Mouse (Mus musculus): ENCODE measurements around the gene Bmp5. TPM values are rescaled to one million over a fixed set of nuclear protein-coding genes. Genes with fewer than 3 reads are reported as not detected.

Gene Bmp5
- polyA plus RNA-seq, 1 experiment from 2014 or later = 4.7 TPM

GRCm38 (mm10) chr9:75858161-75858560 lies 83.0 kb downstream of the Bmp5 start:
- no peak overlapping the region for H3K27ac ChIP-seq
- no peaks in the 10 kb centered on the region for H3K9me3 ChIP-seq
- no peaks in the 10 kb centered on the region for H3K27me3 ChIP-seq (ENCODE audit: poor library complexity, severe bottlenecking)
- no peak for DNase-seq (ENCODE audit: extremely low spot score, low spot score)
- H3K4me3 ChIP-seq = no peak overlapping the region
- no peaks in the 10 kb centered on the region for H3K36me3 ChIP-seq (replicated peaks)
- WGBS = 88% methylated on average over 3 of the region's 3 CpGs
- no peaks in the 10 kb centered on the region for H3K4me1 ChIP-seq

GRCm38 (mm10) chr9:75858939-75859338 lies 83.8 kb downstream of the Bmp5 start:
- WGBS = 84% methylated on average over 2 of the region's 2 CpGs
- no peaks in the 10 kb centered on the region for H3K27me3 ChIP-seq (ENCODE audit: poor library complexity, severe bottlenecking)
- H3K27ac ChIP-seq = no peak overlapping the region
- H3K4me3 ChIP-seq = no peak overlapping the region
- no peak for DNase-seq (ENCODE audit: extremely low spot score, low spot score)
- H3K4me1 ChIP-seq = no peaks in the 10 kb centered on the region
- H3K9me3 ChIP-seq = no peaks in the 10 kb centered on the region
- no peaks in the 10 kb centered on the region for H3K36me3 ChIP-seq (replicated peaks)

GRCm38 (mm10) chr9:75870332-75871177 lies 95.4 kb downstream of the Bmp5 start:
- Histone ChIP-seq H3K36me3 (replicated peaks) (no peaks in the 10 kb centered on the region), H3K27ac (no peak overlapping the region), H3K27me3 (ENCODE audit: poor library complexity, severe bottlenecking) (no peaks in the 10 kb centered on the region), H3K9me3 (no peaks in the 10 kb centered on the region), H3K4me1 (no peaks in the 10 kb centered on the region), H3K4me3 (no peak overlapping the region)
- DNase-seq (ENCODE audit: extremely low spot score, low spot score) = no peak
- WGBS = 79% methylated on average over 7 of the region's 7 CpGs

GRCm38 (mm10) chr9:75876333-75876732 lies 101.2 kb downstream of the Bmp5 start:
- DNase-seq (ENCODE audit: extremely low spot score, low spot score) = no peak
- H3K36me3 ChIP-seq (replicated peaks) = no peaks in the 10 kb centered on the region
- H3K27me3 ChIP-seq (ENCODE audit: poor library complexity, severe bottlenecking) = no peaks in the 10 kb centered on the region
- no peak overlapping the region for H3K4me3 ChIP-seq
- H3K27ac ChIP-seq = no peak overlapping the region
- H3K9me3 ChIP-seq = no peaks in the 10 kb centered on the region
- no peaks in the 10 kb centered on the region for H3K4me1 ChIP-seq
- WGBS = 86% methylated on average over 2 of the region's 2 CpGs

- Histone ChIP-seq H3K27me3 (ENCODE audit: poor library complexity, severe bottlenecking) (no peaks in the 10 kb centered on the region), H3K27ac (no peak overlapping the region), H3K9me3 (peaks cover 2% of the 10 kb centered on the region), H3K4me1 (no peaks in the 10 kb centered on the region), H3K4me3 (no peak overlapping the region), H3K36me3 (replicated peaks) (peaks cover 2% of the 10 kb centered on the region; the same call in 1 of the 2 replicates)
- WGBS = over 99% methylated on average over 4 of the region's 4 CpGs
- DNase-seq (ENCODE audit: extremely low spot score, low spot score) = no peak
Measured at GRCm38 (mm10) chr9:75883481-75884190, 108.5 kb downstream of the Bmp5 start.

- no peaks in the 10 kb centered on the region for H3K4me1 ChIP-seq
- H3K9me3 ChIP-seq = peaks cover 8% of the 10 kb centered on the region
- 95% methylated on average over 7 of the region's 7 CpGs for WGBS
- H3K36me3 ChIP-seq (replicated peaks) = peaks cover 7% of the 10 kb centered on the region; the same call in 1 of the 2 replicates
- H3K27me3 ChIP-seq (ENCODE audit: poor library complexity, severe bottlenecking) = no peaks in the 10 kb centered on the region
- H3K4me3 ChIP-seq = no peak overlapping the region
- H3K27ac ChIP-seq = no peak overlapping the region
- no peak for DNase-seq (ENCODE audit: extremely low spot score, low spot score)
Measured at GRCm38 (mm10) chr9:75886801-75887544, 111.8 kb downstream of the Bmp5 start.

- Histone ChIP-seq H3K4me3 (no peak overlapping the region), H3K27me3 (ENCODE audit: poor library complexity, severe bottlenecking) (no peaks in the 10 kb centered on the region), H3K4me1 (peaks cover 8% of the 10 kb centered on the region), H3K36me3 (replicated peaks) (no peaks in the 10 kb centered on the region), H3K9me3 (no peaks in the 10 kb centered on the region), H3K27ac (no peak overlapping the region)
- WGBS = 90% methylated on average over 8 of the region's 8 CpGs
- DNase-seq (ENCODE audit: extremely low spot score, low spot score) = no peak
Measured at GRCm38 (mm10) chr9:75896918-75897317, 121.8 kb downstream of the Bmp5 start.

- no peak for DNase-seq (ENCODE audit: extremely low spot score, low spot score)
- Histone ChIP-seq H3K27ac (no peak overlapping the region), H3K36me3 (replicated peaks) (no peaks in the 10 kb centered on the region), H3K4me3 (no peak overlapping the region), H3K9me3 (no peaks in the 10 kb centered on the region), H3K27me3 (ENCODE audit: poor library complexity, severe bottlenecking) (no peaks in the 10 kb centered on the region), H3K4me1 (peaks cover 8% of the 10 kb centered on the region)
- 90% methylated on average over 4 of the region's 4 CpGs for WGBS
Measured at GRCm38 (mm10) chr9:75898022-75898421, 122.9 kb downstream of the Bmp5 start.

GRCm38 (mm10) chr9:75901219-75901618 lies 126.1 kb downstream of the Bmp5 start:
- Histone ChIP-seq H3K36me3 (replicated peaks) (no peaks in the 10 kb centered on the region), H3K9me3 (no peaks in the 10 kb centered on the region)
- 91% methylated on average over 9 of the region's 9 CpGs for WGBS

GRCm38 (mm10) chr9:75905497-75905896 lies 130.3 kb downstream of the Bmp5 start:
- no peak overlapping the region for H3K27ac ChIP-seq
- no peaks in the 10 kb centered on the region for H3K27me3 ChIP-seq (ENCODE audit: poor library complexity, severe bottlenecking)
- H3K4me3 ChIP-seq = no peak overlapping the region
- WGBS = 51% methylated on average over 2 of the region's 2 CpGs
- H3K4me1 ChIP-seq = no peaks in the 10 kb centered on the region; the same call in 1 of the 2 replicates
- H3K36me3 ChIP-seq (replicated peaks) = no peaks in the 10 kb centered on the region
- H3K9me3 ChIP-seq = no peaks in the 10 kb centered on the region
- DNase-seq (ENCODE audit: extremely low spot score, low spot score) = no peak

More at GRCm38 (mm10) chr9:75901219-75901618, 126.1 kb downstream of the Bmp5 start:
- DNase-seq (ENCODE audit: extremely low spot score, low spot score) = no peak
- Histone ChIP-seq H3K27me3 (ENCODE audit: poor library complexity, severe bottlenecking) (no peaks in the 10 kb centered on the region), H3K4me3 (no peak overlapping the region), H3K27ac (no peak overlapping the region), H3K4me1 (peaks cover 8% of the 10 kb centered on the region)

- no peak overlapping the region for H3K27ac ChIP-seq
Measured at GRCm38 (mm10) chr9:75910112-75910799, 135.1 kb downstream of the Bmp5 start.

GRCm38 (mm10) chr9:75911542-75911941 lies 136.4 kb downstream of the Bmp5 start:
- Histone ChIP-seq H3K4me3 (no peak overlapping the region), H3K27ac (no peak overlapping the region), H3K36me3 (replicated peaks) (no peaks in the 10 kb centered on the region), H3K4me1 (peaks cover 8% of the 10 kb centered on the region), H3K27me3 (ENCODE audit: poor library complexity, severe bottlenecking) (no peaks in the 10 kb centered on the region), H3K9me3 (no peaks in the 10 kb centered on the region)
- no peak for DNase-seq (ENCODE audit: extremely low spot score, low spot score)
- 79% methylated on average over 7 of the region's 7 CpGs for WGBS

More at GRCm38 (mm10) chr9:75910112-75910799, 135.1 kb downstream of the Bmp5 start:
- H3K27me3 ChIP-seq (ENCODE audit: poor library complexity, severe bottlenecking) = no peaks in the 10 kb centered on the region
- H3K36me3 ChIP-seq (replicated peaks) = no peaks in the 10 kb centered on the region
- no peak overlapping the region for H3K4me3 ChIP-seq
- 72% methylated on average over 7 of the region's 7 CpGs for WGBS
- H3K4me1 ChIP-seq = no peaks in the 10 kb centered on the region; the same call in 1 of the 2 replicates
- no peak for DNase-seq (ENCODE audit: extremely low spot score, low spot score)
- no peaks in the 10 kb centered on the region for H3K9me3 ChIP-seq

All from forebrain, embryonic 10.5 days (tissue).